Comparison of ENCODE assay signal across 22 mouse cellular contexts in genomic region chr11:100643612-100644575, GRCm38 (mm10). TPM values are rescaled to one million over a fixed set of nuclear protein-coding genes. Genes with fewer than 3 reads are reported as not detected.
A peak's percentile ranks its signal among the peaks of the same experiment; 100 is the strongest.
DNase-seq lines count a peak whose midpoint lies in the region; ATAC-seq lines count a peak whose summit lies in the region.
"Had no signal": no experiment of that assay in that cellular context is flagged by ENCODE, and none has a peak within 500 bp of the region (broad histone marks: within the 10 kb centered on the region; RNA-seq: fewer than 3 reads in every experiment).

No protein-coding gene starts in this region.

- no peak for DNase-seq in limb, embryonic 10.5 days (ENCODE audit: low spot score)
- peak; percentile 55 for DNase-seq in adipocyte (ENCODE audit: low spot score)
- DNase-seq in left cerebral cortex, postnatal 4 days = peak; percentile 44
- DNase-seq in yolk sac, embryonic 10.5 days (ENCODE audit: low spot score) = no peak
- DNase-seq: cerebellum, adult 2 months; gastrocnemius, postnatal 36 days; heart, postnatal 10 days; liver, embryonic 13.5 days had no signal

- H3K36me3 ChIP-seq in forebrain, embryonic 13.5 days (ENCODE audit: poor library complexity, severe bottlenecking) = no peaks in the 10 kb centered on the region
- H3K36me3 ChIP-seq in forebrain, embryonic 16.5 days (ENCODE audit: control insufficient read depth, insufficient read depth) = no peaks in the 10 kb centered on the region
- no peaks in the 10 kb centered on the region for H3K36me3 ChIP-seq in limb, embryonic 13.5 days
- H3K36me3 ChIP-seq in limb, embryonic 10.5 days = no peaks in the 10 kb centered on the region
- H3K36me3 ChIP-seq: embryonic facial prominence, embryonic 12.5 days; heart, embryonic 10.5 days; hindbrain, embryonic 15.5 days; liver, embryonic 13.5 days had no signal

- intact Hi-C loops in left cerebral cortex, postnatal 4 days (cut with DNase I) = loop anchor here (5.0 kb wide), 1 partner anchor 48 kb away; the partner anchor contains the start of gene Zfp385c

- no peak overlapping the region for H3K4me3 ChIP-seq in forebrain, embryonic 13.5 days
- H3K4me3 ChIP-seq in forebrain, embryonic 16.5 days (replicated peaks; ENCODE audit: low read length) = no peak overlapping the region
- no peak overlapping the region for H3K4me3 ChIP-seq in limb, embryonic 13.5 days
- H3K4me3 ChIP-seq in limb, embryonic 10.5 days = no peak overlapping the region
- H3K4me3 ChIP-seq: embryonic facial prominence, embryonic 12.5 days; heart, embryonic 10.5 days; hindbrain, embryonic 15.5 days; liver, embryonic 13.5 days; megakaryocyte, embryonic 14.5 days had no signal

- H3K9me3 ChIP-seq in forebrain, embryonic 13.5 days (replicated peaks) = no peaks in the 10 kb centered on the region
- no peaks in the 10 kb centered on the region for H3K9me3 ChIP-seq in forebrain, embryonic 16.5 days (ENCODE audit: control insufficient read depth, low read length)
- no peaks in the 10 kb centered on the region for H3K9me3 ChIP-seq in limb, embryonic 13.5 days
- no peaks in the 10 kb centered on the region for H3K9me3 ChIP-seq in limb, embryonic 10.5 days (replicated peaks)
- H3K9me3 ChIP-seq: embryonic facial prominence, embryonic 12.5 days; heart, embryonic 10.5 days; hindbrain, embryonic 15.5 days; liver, embryonic 13.5 days; megakaryocyte, embryonic 14.5 days had no signal

- H3K4me2 ChIP-seq in forebrain, embryonic 13.5 days = no peak overlapping the region
- no peak overlapping the region for H3K4me2 ChIP-seq in forebrain, embryonic 16.5 days (ENCODE audit: low read length)
- H3K4me2 ChIP-seq in limb, embryonic 13.5 days (replicated peaks) = no peak overlapping the region
- H3K4me2 ChIP-seq: embryonic facial prominence, embryonic 12.5 days; hindbrain, embryonic 15.5 days; liver, embryonic 13.5 days had no signal

- 0 out of 2 replicates have a peak overlapping the region, but pooled peaks have one; percentile 16 for H3K9ac ChIP-seq in forebrain, embryonic 13.5 days
- H3K9ac ChIP-seq in forebrain, embryonic 16.5 days (replicated peaks; ENCODE audit: low read depth, low read length) = no peak overlapping the region
- H3K9ac ChIP-seq in limb, embryonic 13.5 days = peak overlapping the region; percentile 43
- H3K9ac ChIP-seq: embryonic facial prominence, embryonic 12.5 days; hindbrain, embryonic 15.5 days; liver, embryonic 13.5 days had no signal

- peaks cover 35% of the 10 kb centered on the region for H3K27me3 ChIP-seq in forebrain, embryonic 13.5 days
- H3K27me3 ChIP-seq in forebrain, embryonic 16.5 days (replicated peaks; ENCODE audit: control insufficient read depth, insufficient read depth, low read length) = peaks cover 8% of the 10 kb centered on the region; the same call in 1 of the 2 replicates
- peaks cover 44% of the 10 kb centered on the region for H3K27me3 ChIP-seq in limb, embryonic 13.5 days
- H3K27me3 ChIP-seq in limb, embryonic 10.5 days (ENCODE audit: low read depth, poor library complexity, severe bottlenecking) = peaks cover 62% of the 10 kb centered on the region

- no peak for ATAC-seq in forebrain, embryonic 13.5 days
- no peak for ATAC-seq in forebrain, embryonic 16.5 days
- ATAC-seq in limb, embryonic 13.5 days (ENCODE audit: low FRiP score, low read depth) = no peak; the same call in 1 of the 2 replicates
- no peak for ATAC-seq in megakaryocyte progenitor cell, adult 5-6 weeks (replicated peaks; ENCODE audit: poor library complexity)
- ATAC-seq: intestine, postnatal 0 days; Patski had no signal

- H3K4me1 ChIP-seq in forebrain, embryonic 13.5 days = peaks cover 23% of the 10 kb centered on the region
- H3K4me1 ChIP-seq in forebrain, embryonic 16.5 days (replicated peaks; ENCODE audit: control insufficient read depth, insufficient read depth, low read length) = peaks cover 15% of the 10 kb centered on the region
- peaks cover 24% of the 10 kb centered on the region for H3K4me1 ChIP-seq in limb, embryonic 13.5 days
- H3K4me1 ChIP-seq in limb, embryonic 10.5 days = peaks cover 10% of the 10 kb centered on the region

- H3K27ac ChIP-seq in forebrain, embryonic 13.5 days = no peak overlapping the region
- H3K27ac ChIP-seq in forebrain, embryonic 16.5 days (ENCODE audit: low read length) = no peak overlapping the region
- H3K27ac ChIP-seq in limb, embryonic 13.5 days = peak overlapping the region; percentile 15; the same call in 1 of the 2 replicates
- H3K27ac ChIP-seq in limb, embryonic 10.5 days = no peak overlapping the region
- H3K27ac ChIP-seq: embryonic facial prominence, embryonic 12.5 days; heart, embryonic 10.5 days; hindbrain, embryonic 15.5 days; kidney, postnatal 0 days; liver, embryonic 13.5 days had no signal

- WGBS in forebrain, embryonic 13.5 days = 57% methylated on average over 15 of the region's 15 CpGs
- WGBS in forebrain, embryonic 16.5 days = 51% methylated on average over 15 of the region's 15 CpGs
- WGBS in limb, embryonic 13.5 days = 59% methylated on average over 15 of the region's 15 CpGs
- WGBS in limb, embryonic 10.5 days = 77% methylated on average over 15 of the region's 15 CpGs

RNA-seq across cellular contexts. Expression of gene Dnajc7, which starts 23.9 kb away (rescaled TPM):
- polyA plus RNA-seq in forebrain, embryonic 13.5 days (2015; fragmentation: Nextera tagmentation; extraction: Ambion mirVana) = 283 and 285 TPM in 2 replicates
- polyA plus RNA-seq in forebrain, embryonic 16.5 days (2015; fragmentation: Nextera tagmentation; extraction: Ambion mirVana) = 296 and 326 TPM in 2 replicates
- polyA plus RNA-seq in limb, embryonic 13.5 days (2015; fragmentation: Nextera tagmentation; extraction: Ambion mirVana) = 280 and 283 TPM in 2 replicates
- 256 and 281 TPM in 2 replicates for polyA plus RNA-seq in limb, embryonic 10.5 days (2016; fragmentation: Nextera tagmentation; extraction: Ambion mirVana)
- 100 to 1,000 TPM; 276 to 297 TPM for total RNA-seq in left cerebral cortex, postnatal 4 days (2021)
- total RNA-seq in megakaryocyte progenitor cell, adult 5-6 weeks (2015) = 81.2 and 93.3 TPM in 2 replicates
- total RNA-seq in megakaryocyte progenitor cell, adult 5-6 weeks (2017) = 102 and 136 TPM in 2 replicates

RNA-seq across cellular contexts. Expression of gene Nkiras2, which starts 24.9 kb away (rescaled TPM):
- 94.7 and 101 TPM in 2 replicates for polyA plus RNA-seq in forebrain, embryonic 13.5 days (2015; fragmentation: Nextera tagmentation; extraction: Ambion mirVana)
- 85.6 and 96.1 TPM in 2 replicates for polyA plus RNA-seq in forebrain, embryonic 16.5 days (2015; fragmentation: Nextera tagmentation; extraction: Ambion mirVana)
- polyA plus RNA-seq in limb, embryonic 13.5 days (2015; fragmentation: Nextera tagmentation; extraction: Ambion mirVana) = 81.6 and 84.1 TPM in 2 replicates
- polyA plus RNA-seq in limb, embryonic 10.5 days (2016; fragmentation: Nextera tagmentation; extraction: Ambion mirVana) = 86.2 and 95.5 TPM in 2 replicates
- 10 to 100 TPM; 37.7 to 39.9 TPM for total RNA-seq in left cerebral cortex, postnatal 4 days (2021)
- total RNA-seq in megakaryocyte progenitor cell, adult 5-6 weeks (2015) = 17.0 and 22.2 TPM in 2 replicates
- total RNA-seq in megakaryocyte progenitor cell, adult 5-6 weeks (2017) = 9.9 and 16.6 TPM in 2 replicates

RNA-seq across cellular contexts. Expression of gene Zfp385c, which starts 48.4 kb away (rescaled TPM):
- 0.18 and 0.48 TPM in 2 replicates for polyA plus RNA-seq in forebrain, embryonic 13.5 days (2015; fragmentation: Nextera tagmentation; extraction: Ambion mirVana)
- polyA plus RNA-seq in forebrain, embryonic 16.5 days (2015; fragmentation: Nextera tagmentation; extraction: Ambion mirVana) = 0.80 TPM in 1 of 2 replicates, not detected in the other
- 0.75 and 1.1 TPM in 2 replicates for polyA plus RNA-seq in limb, embryonic 13.5 days (2015; fragmentation: Nextera tagmentation; extraction: Ambion mirVana)
- polyA plus RNA-seq in limb, embryonic 10.5 days (2016; fragmentation: Nextera tagmentation; extraction: Ambion mirVana) = 0.15 and 0.16 TPM in 2 replicates
- total RNA-seq in left cerebral cortex, postnatal 4 days (2021) = under 1 TPM in 1 of 2 experiments, not detected in 1; 0.12 TPM
- not detected in 2 replicates for total RNA-seq in megakaryocyte progenitor cell, adult 5-6 weeks (2015)
- not detected in 2 replicates for total RNA-seq in megakaryocyte progenitor cell, adult 5-6 weeks (2017)
- total RNA-seq: common myeloid progenitor, adult 5-6 weeks; neutrophil, adult 5-6 weeks had no signal
- polyA plus RNA-seq: C2C12; liver, embryonic 13.5 days; Patski had no signal

Comparison
In these comparisons a context has a peak if more than half of its experiments do, and no peak if none do; other contexts are left out.
1. DNase-seq: peak in adipocyte (single experiment) and left cerebral cortex, postnatal 4 days (single experiment); none in limb, embryonic 10.5 days (single experiment) and yolk sac, embryonic 10.5 days (single experiment).